Mouse (Mus musculus) thymus, adult 2 months (tissue): ENCODE data around the gene Fli1. TPM values are rescaled to one million over a fixed set of nuclear protein-coding genes. Genes with fewer than 3 reads are reported as not detected.

Experiments used
- DNase-seq: peaks from one replicate; pipeline ENCODE4 v3.0.0; 2021
- H3K27ac ChIP-seq: fragments of 200-500 bp; 2 replicates; pipeline ENCODE4 v1.5.1; 2012; ENCODE audit warnings: low read length, control low read depth; ENCODE audit not compliant: control insufficient read depth, insufficient read depth
- H3K27me3 ChIP-seq: fragments of 200-500 bp; 2 replicates; pipeline ENCODE4 v1.6.1; 2012; ENCODE audit warnings: mild to moderate bottlenecking, low read length, moderate library complexity, mixed read lengths; ENCODE audit not compliant: control insufficient read depth, insufficient read depth
- H3K36me3 ChIP-seq: fragments of 200-500 bp; 2 replicates; pipeline ENCODE4 v1.6.1; 2012; ENCODE audit warnings: mild to moderate bottlenecking, low read length, moderate library complexity; ENCODE audit not compliant: control insufficient read depth, insufficient read depth
- H3K4me1 ChIP-seq: fragments of 200-500 bp; replicated peaks from 2 replicates; pipeline ENCODE4 v1.6.1; 2012; ENCODE audit warnings: low read length; ENCODE audit not compliant: control insufficient read depth, insufficient read depth
- H3K4me3 ChIP-seq: fragments of 200-500 bp; 2 replicates; pipeline ENCODE4 v1.5.1; 2012; ENCODE audit warnings: mild to moderate bottlenecking, low read length, control low read depth, moderate library complexity; ENCODE audit not compliant: control insufficient read depth, insufficient read depth
- CTCF ChIP-seq: fragments of 200-500 bp; IDR thresholded peaks from 2 replicates; pipeline ENCODE4 v1.5.1; 2012; ENCODE audit warnings: mild to moderate bottlenecking, control low read depth, low read length, moderate library complexity, borderline replicate concordance; ENCODE audit not compliant: control insufficient read depth, poor library complexity, insufficient read depth; ENCODE audit errors: extremely low read depth
- POLR2A ChIP-seq: fragments of 200-500 bp; IDR thresholded peaks from 2 replicates; pipeline ENCODE4 v1.6.1; 2012; ENCODE audit warnings: mild to moderate bottlenecking, low read length, control low read depth, moderate library complexity; ENCODE audit not compliant: control insufficient read depth, poor library complexity, insufficient read depth; ENCODE audit errors: extremely low read depth
- WGBS: fragments of 180-500 bp; shearing (Covaris S2); methylation state at CpG from one replicate; pipeline ENCODE4 v1.1.7; 2018; 5-methylcytosine and 5-hydroxymethylcytosine counted together
- polyA plus RNA-seq: library from polyadenylated mRNA; depleted of rRNA; stranded (reverse); fragments of >200 nt; gene quantifications from 2 replicates; pipeline ENCODE4 v1.2.3, GENCODE M21; 2012

Gene Fli1
- polyA plus RNA-seq, 1 experiment: 28.5 TPM

DNA sequence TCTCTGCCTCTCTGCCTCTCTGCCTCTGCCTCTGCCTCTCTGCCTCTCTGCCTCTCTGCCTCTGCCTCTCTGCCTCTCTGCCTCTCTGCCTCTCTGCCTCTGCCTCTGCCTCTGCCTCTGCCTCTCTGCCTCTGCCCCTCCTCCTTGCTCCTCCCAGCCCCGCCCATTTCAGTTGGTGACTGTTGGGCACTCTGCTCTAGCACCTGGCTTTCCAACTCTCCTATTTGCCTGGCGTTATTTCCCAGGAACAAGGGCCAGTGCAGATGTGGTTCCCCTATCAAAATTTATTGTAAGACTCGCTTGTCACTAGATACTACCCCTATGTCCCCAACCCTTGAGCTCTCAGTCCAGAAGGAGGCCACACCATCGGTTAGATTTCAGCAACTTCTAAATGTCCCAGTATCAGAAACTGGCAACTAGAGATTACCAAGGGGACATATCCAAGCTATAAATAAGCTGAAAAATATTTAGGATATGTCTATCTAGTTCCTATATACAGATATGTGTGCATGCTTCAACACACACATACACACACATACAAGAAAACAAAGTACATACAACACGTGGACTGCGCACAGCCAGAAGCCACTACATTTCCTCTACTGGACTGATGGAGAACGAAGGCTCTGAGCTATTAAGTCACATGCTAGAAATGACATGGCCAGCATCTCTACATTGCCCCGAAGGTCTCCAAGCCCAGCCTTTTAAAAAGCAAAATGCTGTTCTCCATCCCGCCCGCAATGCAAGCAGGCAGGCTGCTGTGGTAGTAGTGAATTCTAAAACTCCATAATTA lies 26.6 kb downstream of the Fli1 start:
- WGBS: 22% methylated on average over 10 of the region's 10 CpGs
- TF ChIP-seq POLR2A: no peak
- no peaks in the 10 kb centered on the region for H3K36me3 ChIP-seq
- peaks cover 79% of the 10 kb centered on the region for H3K4me1 ChIP-seq
- peak overlapping the region; percentile 29; the same call in 1 of the 2 replicates for H3K4me3 ChIP-seq
- peak; percentile 87 for DNase-seq
- H3K27me3 ChIP-seq: no peaks in the 10 kb centered on the region
- H3K27ac ChIP-seq: peak overlapping the region; percentile 97

DNA sequence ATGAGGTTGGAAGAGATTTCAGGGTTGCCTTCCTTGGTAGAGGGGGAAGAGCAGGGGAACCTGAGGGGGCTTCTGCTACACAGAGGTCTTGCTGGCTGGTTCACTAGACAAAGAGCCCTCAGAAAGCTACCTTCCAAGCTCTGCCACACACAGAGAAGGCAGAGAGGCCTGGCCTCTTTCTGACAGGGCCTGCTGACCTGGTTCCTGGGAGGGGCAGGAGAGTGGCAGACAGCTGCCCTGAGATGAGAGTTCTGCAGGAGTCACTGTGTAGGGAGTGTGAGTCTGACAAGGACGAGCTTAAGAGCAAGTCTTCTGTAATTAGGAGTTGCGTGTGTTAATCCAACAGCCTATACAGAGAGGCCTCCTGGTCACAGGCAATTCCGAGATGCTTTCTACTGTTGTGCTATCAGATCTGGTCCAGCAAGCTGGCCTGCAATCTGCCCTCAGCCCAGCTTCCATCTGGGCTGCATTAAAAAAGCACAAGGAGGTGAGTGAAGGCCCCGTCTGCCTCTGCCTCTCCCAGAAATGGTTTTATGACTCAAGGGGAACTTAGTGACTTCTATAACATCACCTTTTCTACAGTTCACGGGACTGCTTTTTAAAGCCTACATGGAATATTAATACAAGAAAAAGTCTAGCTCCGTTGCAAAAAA lies 28.1 kb downstream of the Fli1 start:
- TF ChIP-seq CTCF (no peak), POLR2A (no peak)
- Histone ChIP-seq H3K4me1 (peaks cover 78% of the 10 kb centered on the region), H3K36me3 (no peaks in the 10 kb centered on the region), H3K27ac (peak overlapping the region; percentile 89), H3K4me3 (peak overlapping the region; percentile 7; the same call in 1 of the 2 replicates), H3K27me3 (no peaks in the 10 kb centered on the region)
- DNase-seq: no peak
- 69% methylated on average over 6 of the region's 6 CpGs for WGBS

DNA sequence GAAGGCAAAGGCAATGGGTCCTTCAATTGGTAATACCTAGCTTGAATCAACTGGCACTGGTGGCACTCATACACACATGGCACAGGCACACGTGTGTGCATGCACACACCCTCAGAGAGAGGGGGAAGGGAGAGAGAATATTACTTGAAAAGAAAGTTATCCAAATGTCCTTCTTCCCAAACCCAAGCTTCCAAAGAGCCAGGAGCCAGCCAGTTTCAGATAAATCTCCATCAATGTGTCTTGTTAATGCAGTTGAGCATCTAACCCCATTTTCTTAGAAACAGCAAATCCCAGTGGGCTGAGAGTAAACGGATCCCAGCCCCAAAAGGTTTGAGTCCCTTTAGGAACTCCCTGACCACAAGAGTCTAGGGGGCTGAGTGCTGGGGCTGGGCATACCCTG lies 29.2 kb downstream of the Fli1 start:
- WGBS: 61% methylated on average over 2 of the region's 2 CpGs
- Histone ChIP-seq H3K27me3 (no peaks in the 10 kb centered on the region), H3K4me3 (no peak overlapping the region), H3K27ac (peak overlapping the region; percentile 88), H3K4me1 (peaks cover 72% of the 10 kb centered on the region), H3K36me3 (no peaks in the 10 kb centered on the region)
- no peak for DNase-seq
- TF ChIP-seq POLR2A (no peak), CTCF (no peak)

GRCm38 (mm10) chr9:32510454-32511263 lies 32.0 kb downstream of the Fli1 start:
- H3K27ac ChIP-seq: peak overlapping the region; percentile 100
- no peak for DNase-seq
- no peaks in the 10 kb centered on the region for H3K27me3 ChIP-seq
- TF ChIP-seq CTCF (no peak), POLR2A (no peak)
- 35% methylated on average over 7 of the region's 7 CpGs for WGBS
- peak overlapping the region; percentile 34 for H3K4me3 ChIP-seq
- H3K36me3 ChIP-seq: no peaks in the 10 kb centered on the region
- peaks cover 78% of the 10 kb centered on the region for H3K4me1 ChIP-seq

DNA sequence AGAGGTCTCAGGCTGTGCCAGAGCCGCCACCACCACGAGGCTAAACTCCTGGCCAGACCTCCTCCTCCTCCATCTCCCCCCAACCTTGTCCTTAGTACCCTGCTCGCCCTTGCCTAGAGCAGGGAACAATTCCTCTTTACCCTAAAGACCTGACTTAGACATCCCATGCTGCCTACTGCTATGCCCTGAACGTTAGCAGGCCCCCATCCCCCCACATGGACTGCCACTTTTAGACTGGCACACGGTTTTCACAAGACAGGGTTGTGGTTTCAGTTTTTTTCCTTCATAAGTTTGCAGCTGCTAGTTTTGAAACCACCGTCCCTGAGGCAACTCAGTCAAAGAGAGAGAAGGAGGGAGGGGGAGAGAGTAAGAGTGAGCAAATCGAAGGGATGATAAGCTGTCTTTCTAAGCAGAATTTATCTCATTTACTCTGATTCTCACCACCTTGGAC lies 32.9 kb downstream of the Fli1 start:
- no peaks in the 10 kb centered on the region for H3K27me3 ChIP-seq
- peak overlapping the region; percentile 47 for H3K4me3 ChIP-seq
- 9% methylated on average over 7 of the region's 7 CpGs for WGBS
- no peak for TF ChIP-seq CTCF
- 0 out of 2 replicates have a peak, but pooled peaks have one; percentile 28 for TF ChIP-seq POLR2A
- H3K27ac ChIP-seq: peak overlapping the region; percentile 100
- DNase-seq: peak; percentile 91
- H3K36me3 ChIP-seq: no peaks in the 10 kb centered on the region
- peaks cover 83% of the 10 kb centered on the region for H3K4me1 ChIP-seq

DNA sequence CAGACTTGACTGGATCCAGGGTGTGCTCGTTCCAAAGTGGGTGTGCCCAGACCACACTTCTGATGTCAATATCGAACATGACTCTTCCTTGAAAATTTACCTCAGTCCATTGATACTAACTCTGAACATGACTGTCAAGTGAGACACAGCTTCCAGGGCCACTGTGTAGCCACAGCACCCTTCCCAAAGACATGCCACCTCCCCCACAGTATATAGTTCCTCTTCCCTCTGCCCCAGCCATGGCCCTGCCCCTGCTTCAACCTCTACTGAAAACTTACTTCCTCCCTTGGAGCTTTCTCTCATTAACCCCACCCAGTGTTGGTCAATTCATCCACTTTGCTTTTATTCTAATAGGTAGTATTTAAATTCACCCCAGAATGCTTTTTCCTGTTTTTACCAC lies 34.0 kb downstream of the Fli1 start:
- Histone ChIP-seq H3K27ac (peak overlapping the region; percentile 100), H3K4me3 (peak overlapping the region; percentile 24; the same call in 1 of the 2 replicates), H3K27me3 (no peaks in the 10 kb centered on the region), H3K36me3 (no peaks in the 10 kb centered on the region), H3K4me1 (peaks cover 84% of the 10 kb centered on the region)
- DNase-seq: peak; percentile 78
- 8% methylated on average over 2 of the region's 2 CpGs for WGBS
- TF ChIP-seq CTCF (no peak), POLR2A (no peak)
